Mouse (Mus musculus) G1E (cell line): ENCODE measurements around the gene Kif13a. TPM values are rescaled to one million over a fixed set of nuclear protein-coding genes. Genes with fewer than 3 reads are reported as not detected.

Source experiments
- ATAC-seq: 2 replicates; pipeline ENCODE4 v1.8.0; 2016; ENCODE audit warnings: mild to moderate bottlenecking; ENCODE audit not compliant: insufficient number of reproducible peaks, poor library complexity, low FRiP score, severe bottlenecking; ENCODE audit errors: extremely low read depth
- DNase-seq: peaks from one replicate; pipeline ENCODE4 v3.0.0; 2012; ENCODE audit warnings: low spot score
- H3K27me3 ChIP-seq: 2 replicates; pipeline ENCODE4 v1.6.1; 2012; ENCODE audit warnings: mild to moderate bottlenecking, low read length, inconsistent platforms; ENCODE audit not compliant: insufficient read depth
- H3K36me3 ChIP-seq: replicated peaks from 2 replicates; pipeline ENCODE3; 2012; ENCODE audit warnings: mild to moderate bottlenecking, inconsistent platforms
- H3K4me1 ChIP-seq: 2 replicates; pipeline ENCODE4 v1.6.1; 2012; ENCODE audit warnings: low read depth, low read length, inconsistent platforms, mixed read lengths; ENCODE audit not compliant: insufficient read depth
- H3K4me3 ChIP-seq: 2 replicates; pipeline ENCODE4 v1.5.1; 2012; ENCODE audit warnings: low read depth, mild to moderate bottlenecking, inconsistent platforms, low read length, moderate library complexity, mixed read lengths
- H3K9me3 ChIP-seq: replicated peaks from 2 replicates; pipeline ENCODE4 v1.6.1; 2012; ENCODE audit warnings: inconsistent platforms
- CTCF ChIP-seq: IDR thresholded peaks from 2 replicates; pipeline ENCODE4 v1.5.1; 2012; ENCODE audit warnings: low read depth, low read length, inconsistent platforms, mixed read lengths
- GATA1 ChIP-seq: IDR thresholded peaks from 2 replicates; pipeline ENCODE4 v1.6.1; 2012; ENCODE audit warnings: borderline replicate concordance, low read length, inconsistent platforms, mixed read lengths
- GATA2 ChIP-seq: IDR thresholded peaks from 2 replicates; pipeline ENCODE4 v1.6.1; 2012; ENCODE audit warnings: low read depth, low read length, inconsistent platforms, borderline replicate concordance
- POLR2AphosphoS5 ChIP-seq: IDR thresholded peaks from 2 replicates; pipeline ENCODE4 v1.6.1; 2012; ENCODE audit warnings: low read depth, low read length, inconsistent platforms; ENCODE audit not compliant: insufficient replicate concordance
- TAL1 ChIP-seq: conservative IDR thresholded peaks from 2 replicates; pipeline ENCODE4 v1.6.1; 2012; ENCODE audit warnings: low read depth, low read length, inconsistent platforms, mixed read lengths
- polyA plus RNA-seq: library from polyadenylated mRNA; stranded (reverse); fragments of >175 nt; gene quantifications from 2 replicates; pipeline ENCODE4 v1.2.3, GENCODE M21; 2012
- total RNA-seq, 2 experiments: library from RNA; stranded (forward) in 1 of 2; stranded (reverse) in 1 of 2; fragments of 200-1000 nt in 1 of 2; fragments of >200 nt in 1 of 2; fragmentation: Nextera tagmentation in 1 of 2; gene quantifications; 2 replicates each; pipeline ENCODE4 v1.2.3; 2014 to 2017

Gene Kif13a
- total and polyA plus RNA-seq, 3 experiments = 0.16 TPM; not detected in 2

- Histone ChIP-seq H3K4me3 (no peak overlapping the region), H3K27me3 (no peaks in the 10 kb centered on the region), H3K36me3 (no peaks in the 10 kb centered on the region), H3K9me3 (no peaks in the 10 kb centered on the region), H3K4me1 (no peaks in the 10 kb centered on the region)
- no peak for DNase-seq
- ATAC-seq = no peak
- no peak for TF ChIP-seq GATA1
Measured at GRCm38 (mm10) chr13:46909946-46910345, 19.7 kb downstream of the Kif13a start.

- DNase-seq = no peak
- H3K36me3 ChIP-seq = no peaks in the 10 kb centered on the region
- H3K4me1 ChIP-seq = no peaks in the 10 kb centered on the region
- no peak overlapping the region for H3K4me3 ChIP-seq
- no peak for ATAC-seq
- H3K27me3 ChIP-seq = no peaks in the 10 kb centered on the region
- TF ChIP-seq GATA2 = no peak
- no peak for TF ChIP-seq CTCF
- TF ChIP-seq TAL1 = no peak
- TF ChIP-seq GATA1 = no peak
- no peak for TF ChIP-seq POLR2AphosphoS5
- H3K9me3 ChIP-seq = no peaks in the 10 kb centered on the region
Measured at GRCm38 (mm10) chr13:46909005-46909565, 20.6 kb downstream of the Kif13a start.

GRCm38 (mm10) chr13:46908387-46908786, 21.3 kb downstream of the Kif13a start:
- Histone ChIP-seq H3K4me1 (no peaks in the 10 kb centered on the region), H3K27me3 (no peaks in the 10 kb centered on the region), H3K4me3 (no peak overlapping the region), H3K9me3 (no peaks in the 10 kb centered on the region), H3K36me3 (no peaks in the 10 kb centered on the region)
- DNase-seq (no peak), ATAC-seq (no peak)
- no peak for TF ChIP-seq POLR2AphosphoS5
- TF ChIP-seq TAL1 = no peak

GRCm38 (mm10) chr13:46907861-46908260, 21.8 kb downstream of the Kif13a start:
- H3K9me3 ChIP-seq = no peaks in the 10 kb centered on the region
- H3K27me3 ChIP-seq = no peaks in the 10 kb centered on the region
- H3K4me1 ChIP-seq = no peaks in the 10 kb centered on the region
- DNase-seq (no peak), ATAC-seq (no peak)
- no peaks in the 10 kb centered on the region for H3K36me3 ChIP-seq
- no peak for TF ChIP-seq POLR2AphosphoS5
- no peak for TF ChIP-seq GATA1
- TF ChIP-seq GATA2 = no peak
- TF ChIP-seq TAL1 = no peak
- TF ChIP-seq CTCF = no peak
- no peak overlapping the region for H3K4me3 ChIP-seq

GRCm38 (mm10) chr13:46907115-46907514, 22.6 kb downstream of the Kif13a start:
- H3K9me3 ChIP-seq = no peaks in the 10 kb centered on the region

GRCm38 (mm10) chr13:46905971-46906370, 23.7 kb downstream of the Kif13a start:
- Histone ChIP-seq H3K4me3 (no peak overlapping the region), H3K36me3 (no peaks in the 10 kb centered on the region), H3K4me1 (no peaks in the 10 kb centered on the region), H3K9me3 (no peaks in the 10 kb centered on the region), H3K27me3 (no peaks in the 10 kb centered on the region)
- DNase-seq (no peak), ATAC-seq (no peak)
- TF ChIP-seq CTCF (no peak), TAL1 (no peak)

More at GRCm38 (mm10) chr13:46907115-46907514, 22.6 kb downstream of the Kif13a start:
- no peak overlapping the region for H3K4me3 ChIP-seq
- TF ChIP-seq CTCF = no peak
- TF ChIP-seq POLR2AphosphoS5 = no peak
- no peak for TF ChIP-seq GATA2
- TF ChIP-seq TAL1 = no peak
- TF ChIP-seq GATA1 = no peak
- no peaks in the 10 kb centered on the region for H3K27me3 ChIP-seq
- ATAC-seq (no peak), DNase-seq (no peak)
- H3K36me3 ChIP-seq = no peaks in the 10 kb centered on the region
- H3K4me1 ChIP-seq = no peaks in the 10 kb centered on the region

GRCm38 (mm10) chr13:46904982-46905621, 24.6 kb downstream of the Kif13a start:
- Histone ChIP-seq H3K4me3 (no peak overlapping the region), H3K4me1 (no peaks in the 10 kb centered on the region), H3K9me3 (no peaks in the 10 kb centered on the region), H3K36me3 (no peaks in the 10 kb centered on the region), H3K27me3 (no peaks in the 10 kb centered on the region)
- TF ChIP-seq POLR2AphosphoS5 (no peak), CTCF (no peak)
- no peak for DNase-seq
- ATAC-seq = no peak
